Mouse (Mus musculus): ENCODE measurements at regions not wholly inside any gene's neighbourhood (a gene's known extent, or its start where the extent isn't known, plus 50 kb on each side); places are given as distances from the start of the nearest gene placed in this dataset.
A peak's percentile ranks its signal among the peaks of the same experiment; 100 is the strongest.

GRCm38 (mm10) chr13:72346944-72347586 lies 281.6 kb upstream of the Irx2 start:
- H3K4me1 ChIP-seq = 0 out of 2 replicates have a peak, but pooled peaks cover 12% of the 10 kb centered on the region
- no peaks in the 10 kb centered on the region for H3K9me3 ChIP-seq
- DNase-seq (ENCODE audit: low spot score) = no peak
- H3K27me3 ChIP-seq (replicated peaks; ENCODE audit: low read depth, poor library complexity, severe bottlenecking) = peaks cover 78% of the 10 kb centered on the region
- H3K4me3 ChIP-seq = no peak overlapping the region
- 87% methylated on average over 14 of the region's 14 CpGs for WGBS
- no peak overlapping the region for H3K27ac ChIP-seq (replicated peaks)
- H3K36me3 ChIP-seq (replicated peaks) = no peaks in the 10 kb centered on the region

- DNase-seq (ENCODE audit: low spot score) = peak; percentile 36
- Histone ChIP-seq H3K4me1 (peaks cover 14% of the 10 kb centered on the region), H3K4me3 (peak overlapping the region; percentile 5; the same call in 1 of the 2 replicates), H3K27ac (replicated peaks) (peak overlapping the region; percentile 24; the same call in 1 of the 2 replicates), H3K36me3 (replicated peaks) (no peaks in the 10 kb centered on the region), H3K27me3 (replicated peaks; ENCODE audit: low read depth, poor library complexity, severe bottlenecking) (peaks cover 81% of the 10 kb centered on the region), H3K9me3 (no peaks in the 10 kb centered on the region)
- WGBS = 41% methylated on average over 18 of the region's 18 CpGs
Observed at GRCm38 (mm10) chr13:72352641-72353181, 275.9 kb upstream of the Irx2 start.

- Histone ChIP-seq H3K4me3 (no peak overlapping the region), H3K27me3 (replicated peaks; ENCODE audit: low read depth, poor library complexity, severe bottlenecking) (peaks cover 77% of the 10 kb centered on the region), H3K4me1 (peaks cover 14% of the 10 kb centered on the region), H3K9me3 (no peaks in the 10 kb centered on the region), H3K27ac (replicated peaks) (no peak overlapping the region), H3K36me3 (replicated peaks) (no peaks in the 10 kb centered on the region)
- 67% methylated on average over 1 of the region's 1 CpGs for WGBS
- DNase-seq (ENCODE audit: low spot score) = no peak
Observed at GRCm38 (mm10) chr13:72355297-72355696, 273.3 kb upstream of the Irx2 start.

- H3K4me3 ChIP-seq = no peak overlapping the region
- no peaks in the 10 kb centered on the region for H3K36me3 ChIP-seq (replicated peaks)
- 72% methylated on average over 3 of the region's 3 CpGs for WGBS
- no peaks in the 10 kb centered on the region for H3K9me3 ChIP-seq
- H3K27ac ChIP-seq (replicated peaks) = no peak overlapping the region
- H3K27me3 ChIP-seq (replicated peaks; ENCODE audit: low read depth, poor library complexity, severe bottlenecking) = peaks cover 73% of the 10 kb centered on the region
- DNase-seq (ENCODE audit: low spot score) = no peak
- peaks cover 14% of the 10 kb centered on the region for H3K4me1 ChIP-seq
Observed at GRCm38 (mm10) chr13:72355821-72356220, 272.8 kb upstream of the Irx2 start.

GRCm38 (mm10) chr13:72358243-72358904 lies 270.2 kb upstream of the Irx2 start:
- Histone ChIP-seq H3K27me3 (replicated peaks; ENCODE audit: low read depth, poor library complexity, severe bottlenecking) (peaks cover 84% of the 10 kb centered on the region), H3K9me3 (no peaks in the 10 kb centered on the region), H3K36me3 (replicated peaks) (no peaks in the 10 kb centered on the region), H3K4me3 (no peak overlapping the region), H3K4me1 (peaks cover 15% of the 10 kb centered on the region; the same call in 1 of the 2 replicates), H3K27ac (replicated peaks) (no peak overlapping the region)
- DNase-seq (ENCODE audit: low spot score) = no peak
- WGBS = 39% methylated on average over 8 of the region's 8 CpGs

- Histone ChIP-seq H3K27me3 (replicated peaks; ENCODE audit: low read depth, poor library complexity, severe bottlenecking) (peaks cover 93% of the 10 kb centered on the region), H3K36me3 (replicated peaks) (no peaks in the 10 kb centered on the region), H3K4me1 (peaks cover 31% of the 10 kb centered on the region), H3K9me3 (no peaks in the 10 kb centered on the region), H3K27ac (replicated peaks) (no peak overlapping the region), H3K4me3 (peak overlapping the region; percentile 34)
- DNase-seq (ENCODE audit: low spot score) = peak; percentile 63
- 15% methylated on average over 24 of the region's 24 CpGs for WGBS
Observed at GRCm38 (mm10) chr13:72365534-72366271, 262.9 kb upstream of the Irx2 start.

- Histone ChIP-seq H3K4me3 (peak overlapping the region; percentile 34), H3K27ac (replicated peaks) (0 out of 2 replicates have a peak overlapping the region, but pooled peaks have one; percentile 22), H3K27me3 (replicated peaks; ENCODE audit: low read depth, poor library complexity, severe bottlenecking) (peaks cover 92% of the 10 kb centered on the region), H3K36me3 (replicated peaks) (no peaks in the 10 kb centered on the region), H3K9me3 (no peaks in the 10 kb centered on the region), H3K4me1 (peaks cover 31% of the 10 kb centered on the region)
- 47% methylated on average over 11 of the region's 11 CpGs for WGBS
- DNase-seq (ENCODE audit: low spot score) = no peak
Observed at GRCm38 (mm10) chr13:72366281-72366680, 262.3 kb upstream of the Irx2 start.

- WGBS = 57% methylated on average over 1 of the region's 1 CpGs
- Histone ChIP-seq H3K27ac (replicated peaks) (no peak overlapping the region), H3K4me1 (peaks cover 17% of the 10 kb centered on the region), H3K36me3 (replicated peaks) (no peaks in the 10 kb centered on the region), H3K4me3 (no peak overlapping the region), H3K27me3 (replicated peaks; ENCODE audit: low read depth, poor library complexity, severe bottlenecking) (peaks cover 54% of the 10 kb centered on the region), H3K9me3 (no peaks in the 10 kb centered on the region)
- DNase-seq (ENCODE audit: low spot score) = peak; percentile 26
Observed at GRCm38 (mm10) chr13:72370131-72370530, 258.5 kb upstream of the Irx2 start.

GRCm38 (mm10) chr13:72370997-72371396 lies 257.6 kb upstream of the Irx2 start:
- no peaks in the 10 kb centered on the region for H3K36me3 ChIP-seq (replicated peaks)
- no peaks in the 10 kb centered on the region for H3K9me3 ChIP-seq
- DNase-seq (ENCODE audit: low spot score) = no peak
- peaks cover 46% of the 10 kb centered on the region for H3K27me3 ChIP-seq (replicated peaks; ENCODE audit: low read depth, poor library complexity, severe bottlenecking)
- H3K4me1 ChIP-seq = peaks cover 8% of the 10 kb centered on the region
- H3K4me3 ChIP-seq = no peak overlapping the region
- no peak overlapping the region for H3K27ac ChIP-seq (replicated peaks)
- 48% methylated on average over 5 of the region's 5 CpGs for WGBS

GRCm38 (mm10) chr13:72393366-72393765 lies 235.3 kb upstream of the Irx2 start:
- 92% methylated on average over 2 of the region's 2 CpGs for WGBS
- Histone ChIP-seq H3K27ac (replicated peaks) (no peak overlapping the region), H3K4me1 (peaks cover 10% of the 10 kb centered on the region; the same call in 1 of the 2 replicates), H3K36me3 (replicated peaks) (no peaks in the 10 kb centered on the region), H3K4me3 (no peak overlapping the region), H3K9me3 (no peaks in the 10 kb centered on the region), H3K27me3 (replicated peaks; ENCODE audit: low read depth, poor library complexity, severe bottlenecking) (no peaks in the 10 kb centered on the region)
- no peak for DNase-seq (ENCODE audit: low spot score)

- H3K36me3 ChIP-seq (replicated peaks) = no peaks in the 10 kb centered on the region
- H3K27me3 ChIP-seq (replicated peaks; ENCODE audit: low read depth, poor library complexity, severe bottlenecking) = 0 out of 2 replicates have a peak, but pooled peaks cover 8% of the 10 kb centered on the region
- peaks cover 29% of the 10 kb centered on the region for H3K4me1 ChIP-seq
- peak overlapping the region; percentile 67; the same call in 1 of the 2 replicates for H3K27ac ChIP-seq (replicated peaks)
- H3K4me3 ChIP-seq = peak overlapping the region; percentile 9; the same call in 1 of the 2 replicates
- no peaks in the 10 kb centered on the region for H3K9me3 ChIP-seq
- DNase-seq (ENCODE audit: low spot score) = peak; percentile 73
- 18% methylated on average over 10 of the region's 10 CpGs for WGBS
Observed at GRCm38 (mm10) chr13:72400677-72401076, 227.9 kb upstream of the Irx2 start.

- Histone ChIP-seq H3K27me3 (replicated peaks; ENCODE audit: low read depth, poor library complexity, severe bottlenecking) (no peaks in the 10 kb centered on the region), H3K27ac (replicated peaks) (no peak overlapping the region), H3K4me3 (no peak overlapping the region), H3K9me3 (no peaks in the 10 kb centered on the region), H3K4me1 (no peaks in the 10 kb centered on the region), H3K36me3 (replicated peaks) (no peaks in the 10 kb centered on the region)
- no peak for DNase-seq (ENCODE audit: low spot score)
- 86% methylated on average over 11 of the region's 11 CpGs for WGBS
Observed at GRCm38 (mm10) chr13:72409238-72409965, 219.2 kb upstream of the Irx2 start.
